Mouse (Mus musculus): ENCODE measurements around the gene Nhej1.

GRCm38 (mm10) chr1:75148727-75149126 is 23.7 kb upstream of the Nhej1 start:
- TF ChIP-seq MAFK (IDR thresholded peaks at IDR 0.05; ENCODE audit: insufficient read depth, low read depth, low read length) (no peak), HCFC1 (IDR thresholded peaks at IDR 0.05; ENCODE audit: borderline replicate concordance, insufficient read depth, low read length) (no peak), ZC3H11A (IDR thresholded peaks at IDR 0.05; ENCODE audit: borderline replicate concordance, low read depth, low read length) (no peak), CHD2 (IDR thresholded peaks at IDR 0.05; ENCODE audit: low read depth, low read length) (no peak)

Measured in ES-E14 (cell line).